Mouse (Mus musculus) thymus, postnatal 10 days (tissue): ENCODE measurements at regions not wholly inside any gene's neighbourhood (a gene's known extent, or its start where the extent isn't known, plus 50 kb on each side); places are given as distances from the start of the nearest gene placed in this dataset.

ENCODE experiments used
- DNase-seq, 2 experiments: peaks; one replicate each; pipeline ENCODE4 v3.0.0; 2021; ENCODE audit warnings: low spot score in 2 of 2

- DNase-seq, result no peak
These were observed 253.8 kb downstream of the Bckdhb start for GRCm38 (mm10) chr9:84178705-84179104.

GRCm38 (mm10) chr9:84179238-84179637, 254.3 kb downstream of the Bckdhb start:
- DNase-seq, result no peak

DNA sequence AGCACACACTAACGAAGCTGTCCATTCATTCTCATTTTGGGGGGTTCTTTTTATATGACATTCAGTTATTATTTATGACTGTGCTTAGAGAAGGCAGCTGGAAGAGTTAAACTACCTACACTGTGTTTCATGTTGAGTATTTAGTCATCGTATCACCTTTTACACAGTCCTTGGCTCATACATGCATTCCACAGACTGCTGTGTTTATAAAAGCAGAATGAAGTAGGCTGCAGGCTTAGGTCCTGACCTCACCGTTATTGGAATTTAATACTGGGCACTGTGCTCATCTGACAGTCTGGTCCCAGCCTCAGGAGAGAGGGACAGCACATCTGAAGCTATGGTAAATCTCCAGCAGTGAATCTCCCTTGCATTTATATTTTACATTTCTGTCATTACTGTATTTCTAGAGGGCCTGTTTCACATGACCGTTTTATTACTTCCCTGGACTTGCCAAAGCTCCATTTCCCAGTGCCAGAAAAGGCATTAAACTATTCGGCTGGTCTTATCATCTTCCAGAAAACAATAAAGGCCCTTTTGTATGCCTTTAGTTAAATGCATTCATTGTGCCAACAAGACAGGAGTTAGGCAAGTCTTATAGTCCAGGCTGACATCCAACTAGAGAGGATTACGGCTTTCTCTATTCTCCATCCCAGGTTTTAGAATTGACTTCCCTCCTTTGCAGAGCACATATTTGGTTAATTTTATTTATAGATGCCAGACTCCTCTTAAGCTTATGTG, 258.9 kb downstream of the Bckdhb start:
- DNase-seq, result no peak

DNA sequence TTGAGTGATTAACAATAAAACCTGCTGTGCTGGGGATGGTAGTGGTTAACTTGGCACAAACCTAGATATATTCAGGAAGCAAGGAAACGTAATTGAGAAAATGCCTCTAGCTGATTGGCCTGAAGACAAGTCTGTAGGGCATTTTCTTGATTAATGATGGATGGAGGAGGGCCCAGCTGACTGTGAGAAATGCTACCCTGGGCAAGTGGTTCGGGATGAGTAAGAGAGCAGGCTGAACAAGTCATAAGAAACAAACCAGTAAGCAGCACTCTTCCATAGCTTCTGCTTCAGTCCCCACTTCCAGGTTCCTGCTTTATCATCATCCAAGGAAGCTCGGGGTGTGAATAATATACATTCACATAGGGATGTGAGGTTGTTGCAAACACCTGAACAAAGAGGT, 262.6 kb downstream of the Bckdhb start:
- no peak for DNase-seq

- DNase-seq, result no peak
These were observed 268.5 kb downstream of the Bckdhb start for GRCm38 (mm10) chr9:84193405-84193804.

DNA sequence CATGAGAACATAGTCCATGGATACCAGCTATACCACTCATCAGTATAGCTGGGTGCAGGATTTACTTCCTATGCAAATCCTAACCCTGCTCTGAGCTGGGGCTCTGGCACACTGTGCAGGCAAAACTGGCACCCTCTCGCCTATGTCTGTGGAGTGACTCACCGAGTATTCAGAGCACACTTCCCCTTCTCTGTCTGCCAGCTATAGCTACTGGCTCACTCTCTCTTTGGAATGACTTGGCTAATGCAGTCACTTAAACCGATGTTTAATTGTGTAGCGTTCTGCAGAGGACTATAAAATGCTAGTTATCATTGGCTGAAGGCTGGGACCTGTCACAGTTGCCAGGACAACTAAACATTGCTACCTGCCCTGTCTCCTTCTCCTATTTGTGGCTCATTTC, 269.8 kb downstream of the Bckdhb start:
- no peak for DNase-seq

DNA sequence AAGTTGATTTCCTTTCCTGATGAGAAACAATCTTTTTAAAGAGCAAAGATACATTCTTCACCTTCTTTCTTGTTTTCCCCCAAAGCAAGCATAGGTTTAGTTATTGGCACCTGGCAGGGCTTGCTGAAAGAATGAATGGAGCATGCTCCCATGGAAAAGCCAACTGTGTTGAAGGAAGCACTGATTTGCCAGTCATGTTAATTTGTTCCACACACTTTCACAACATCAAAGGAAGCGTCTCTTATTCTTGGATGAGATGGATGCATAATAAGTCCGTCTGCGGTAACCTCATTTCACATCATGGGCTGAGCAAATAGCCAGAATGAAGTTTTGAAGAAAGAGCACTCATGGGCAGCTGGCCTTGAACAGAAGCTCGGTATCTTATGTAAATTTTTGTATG, 270.4 kb downstream of the Bckdhb start:
- no peak for DNase-seq

- no peak for DNase-seq
These were observed 275.3 kb downstream of the Bckdhb start for GRCm38 (mm10) chr9:84200208-84200607.

DNA sequence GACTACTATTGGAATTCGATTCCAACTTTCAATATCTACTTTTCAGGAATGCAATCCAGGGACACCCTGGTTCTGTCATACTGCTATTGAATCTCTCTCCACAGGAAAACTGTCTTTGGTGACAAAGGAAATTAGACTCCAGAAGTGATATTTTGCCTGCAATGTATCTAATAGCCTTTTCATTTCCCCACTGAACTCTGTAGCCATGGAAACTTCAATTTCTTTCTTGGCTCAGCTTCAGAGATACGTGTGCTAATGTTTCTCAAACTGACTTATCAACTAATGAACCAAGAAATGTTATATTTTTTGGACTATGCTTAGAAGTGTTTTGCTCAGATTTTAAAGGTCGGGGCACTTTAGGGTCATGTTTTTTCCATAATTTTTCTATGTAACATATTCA, 279.1 kb downstream of the Bckdhb start:
- no peak for DNase-seq

DNA sequence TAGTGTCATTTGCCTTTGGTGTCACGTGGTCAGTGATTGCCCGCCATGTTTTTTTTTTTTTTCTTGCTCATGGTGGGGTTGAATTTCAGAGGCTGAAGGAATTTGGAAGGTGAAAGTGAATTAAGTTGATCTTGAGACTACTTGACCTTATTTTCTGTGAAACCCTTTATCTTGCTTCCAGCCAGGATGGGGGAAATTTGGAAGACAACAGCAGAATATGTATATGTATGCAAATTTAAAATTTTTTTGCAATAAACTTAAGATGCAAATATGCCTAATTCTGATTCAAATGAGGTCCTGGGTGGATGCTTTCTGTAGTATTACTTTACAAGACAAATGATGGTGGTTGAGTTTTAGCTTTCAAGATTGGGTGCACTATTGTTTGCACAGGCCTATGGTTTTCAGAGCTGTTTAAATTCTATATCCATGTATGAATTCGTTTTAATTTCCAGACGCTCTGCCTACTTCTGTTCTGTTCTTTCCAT, 315.6 kb downstream of the Bckdhb start:
- DNase-seq, result no peak

GRCm38 (mm10) chr9:84249765-84250164, 324.8 kb downstream of the Bckdhb start:
- no peak for DNase-seq

- peak in 1 of 2 experiments; percentile 3 for DNase-seq
These were observed 328.4 kb downstream of the Bckdhb start for GRCm38 (mm10) chr9:84253022-84253991.

- no peak for DNase-seq
These were observed 333.5 kb downstream of the Bckdhb start for GRCm38 (mm10) chr9:84258488-84258887.

GRCm38 (mm10) chr9:84259751-84260150, 334.8 kb downstream of the Bckdhb start:
- no peak for DNase-seq

- DNase-seq, result no peak
These were observed 337.2 kb downstream of the Bckdhb start for GRCm38 (mm10) chr9:84262151-84262550.

DNA sequence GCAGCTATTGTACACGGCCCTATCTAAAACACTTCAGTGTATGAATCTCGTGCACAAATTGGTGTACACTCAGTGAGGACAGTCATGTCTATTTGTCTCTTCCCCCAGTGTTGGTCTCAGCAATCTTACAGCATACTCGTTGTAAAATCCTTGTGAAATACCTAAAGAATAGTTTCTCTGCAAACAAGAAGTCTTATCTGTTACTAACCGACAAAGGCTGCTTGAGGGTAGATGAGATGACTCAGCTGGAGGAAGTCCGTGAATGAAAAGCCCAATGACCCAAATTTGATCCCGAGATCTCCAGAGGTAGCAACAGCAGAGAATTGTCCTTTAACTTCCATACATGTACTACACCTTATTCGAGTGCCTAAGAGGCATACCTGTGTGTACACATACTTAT, 342.0 kb downstream of the Bckdhb start:
- no peak for DNase-seq

DNA sequence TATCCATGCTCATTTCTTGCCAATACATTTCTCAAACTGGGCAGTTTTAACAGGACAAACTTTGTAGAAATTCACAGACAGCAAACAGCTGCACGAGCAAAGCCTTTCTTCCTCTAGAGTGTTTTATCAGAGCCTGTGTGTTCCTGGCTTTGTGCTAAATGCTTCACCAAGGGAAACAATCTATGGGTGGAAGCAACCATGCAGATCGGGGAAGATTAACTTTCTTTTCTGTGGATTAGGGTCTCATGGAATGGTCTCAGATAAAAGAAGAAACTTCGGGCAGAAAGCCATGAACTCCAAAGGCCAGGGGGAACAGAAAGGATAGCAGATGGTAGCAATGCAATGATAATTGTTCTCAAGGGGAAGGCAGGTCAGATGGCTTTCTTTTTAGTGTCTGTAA, 349.7 kb downstream of the Bckdhb start:
- DNase-seq, result no peak

DNA sequence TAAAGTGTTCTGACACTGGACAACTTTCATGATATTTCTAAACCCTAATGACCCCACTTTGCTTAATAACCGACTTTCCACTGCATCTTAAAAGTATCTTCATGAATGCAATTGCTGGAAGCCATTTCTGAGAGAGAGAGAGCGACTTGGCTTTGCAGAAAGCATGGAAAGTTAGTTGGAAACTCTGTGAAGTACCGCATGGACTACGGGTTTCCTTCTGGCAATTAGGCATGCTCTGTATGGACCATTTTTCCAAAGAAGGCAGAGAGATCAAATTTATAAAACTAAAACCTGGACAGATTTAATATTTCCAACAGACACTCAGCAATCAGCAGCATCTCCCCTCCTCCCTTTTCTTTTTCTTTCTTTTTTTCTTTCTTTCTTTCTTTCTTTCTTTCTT, 353.4 kb downstream of the Bckdhb start:
- DNase-seq, result no peak

DNA sequence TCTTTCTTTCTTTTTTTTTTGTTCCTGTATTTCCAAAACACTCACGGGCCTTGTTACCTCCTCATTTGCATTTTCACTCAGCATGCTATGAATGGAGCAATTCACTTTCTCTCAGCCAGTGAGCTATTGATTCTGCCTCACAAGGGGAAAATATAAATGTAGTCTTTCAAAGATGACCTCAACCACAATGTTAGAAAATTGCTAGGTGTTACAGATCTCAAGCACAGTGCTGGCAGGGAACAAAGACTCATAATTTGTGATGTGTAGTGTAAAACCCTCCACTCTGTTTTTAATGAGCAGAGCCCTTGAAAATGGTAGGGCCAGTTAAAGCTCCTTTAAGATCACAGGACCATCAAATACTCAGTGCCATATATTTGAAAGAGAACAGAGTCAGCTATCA, 353.8 kb downstream of the Bckdhb start:
- no peak for DNase-seq

- no peak for DNase-seq
These were observed 356.0 kb downstream of the Bckdhb start for GRCm38 (mm10) chr9:84280898-84281297.

DNA sequence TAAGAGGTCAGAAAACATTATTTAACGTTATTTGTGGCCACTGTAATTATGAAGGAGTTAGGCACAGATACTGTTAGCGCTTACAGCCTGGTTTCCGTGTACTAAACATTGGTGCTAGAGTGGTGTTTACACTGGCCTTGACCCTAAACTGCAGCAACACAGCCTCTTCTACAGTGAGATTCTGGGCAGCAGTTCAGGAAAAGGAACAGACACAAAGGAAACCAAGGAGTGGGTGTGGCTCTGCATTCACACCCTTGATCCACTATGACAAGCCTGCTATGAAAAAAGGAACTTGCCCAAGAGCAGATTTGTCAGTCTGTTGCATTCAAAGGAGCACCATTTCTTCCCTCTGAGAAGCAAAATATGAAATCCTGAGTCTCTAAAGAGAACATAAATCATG, 356.7 kb downstream of the Bckdhb start:
- DNase-seq, result no peak

GRCm38 (mm10) chr9:84283296-84283695, 358.4 kb downstream of the Bckdhb start:
- DNase-seq, result no peak

DNA sequence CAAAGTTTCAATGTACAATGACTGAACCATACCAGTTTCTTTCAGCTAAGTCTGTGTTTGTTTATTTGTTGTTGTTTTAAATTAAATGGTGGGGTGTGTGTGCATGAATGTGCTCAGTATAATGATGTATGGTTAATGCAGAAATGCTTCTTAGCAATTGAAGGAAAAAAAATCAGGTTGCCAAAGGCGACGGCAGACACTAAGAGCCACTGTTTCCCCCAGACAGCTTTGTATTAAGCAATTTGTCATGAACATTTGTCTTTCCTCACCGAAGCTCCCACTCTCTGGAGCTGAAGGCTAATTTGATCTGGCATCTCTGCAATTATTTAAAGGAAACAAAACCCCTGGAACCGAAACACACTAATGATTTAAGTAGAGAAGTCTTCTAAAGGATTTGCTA, 360.7 kb downstream of the Bckdhb start:
- no peak for DNase-seq
